11 mouse cellular contexts compared by ENCODE assay signal in the genomic region with DNA sequence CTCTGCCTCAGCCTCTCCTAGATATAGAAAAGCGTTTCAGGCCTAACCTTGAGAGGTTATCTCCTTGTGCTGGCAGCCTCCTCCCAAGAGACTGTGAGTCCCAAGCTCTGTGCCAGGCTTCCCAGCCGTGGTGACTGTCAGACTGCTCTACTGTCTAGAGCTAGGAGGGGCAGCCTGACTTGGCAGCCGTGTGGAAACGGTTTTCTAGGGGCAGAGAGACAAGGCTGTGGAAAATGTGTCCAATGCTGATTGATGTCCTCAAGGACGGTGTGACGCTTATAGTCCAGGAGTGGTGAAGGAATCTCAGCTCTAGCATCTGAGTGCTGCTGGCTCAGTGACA.
DNase-seq lines count a peak whose midpoint lies in the region; ATAC-seq and TF ChIP-seq lines count a peak whose summit lies in the region.
"Had no signal": no experiment of that assay in that cellular context is flagged by ENCODE, and none has a peak within 500 bp of the region (broad histone marks: within the 10 kb centered on the region; RNA-seq: fewer than 3 reads in every experiment).

No protein-coding gene starts in this region.

- WGBS in heart, embryonic 12.5 days: 28% methylated on average over 6 of the region's 6 CpGs
- WGBS in midbrain, embryonic 16.5 days: 66% methylated on average over 6 of the region's 6 CpGs
- WGBS in liver, postnatal 0 days (ENCODE audit: insufficient replicate concordance): 60% methylated on average over 6 of the region's 6 CpGs

- H3K9me3 ChIP-seq in heart, embryonic 12.5 days (replicated peaks): no peaks in the 10 kb centered on the region
- H3K9me3 ChIP-seq in midbrain, embryonic 16.5 days (replicated peaks; ENCODE audit: control insufficient read depth, low read length, poor library complexity, severe bottlenecking): no peaks in the 10 kb centered on the region
- H3K9me3 ChIP-seq in liver, postnatal 0 days (ENCODE audit: low read length): no peaks in the 10 kb centered on the region
- H3K9me3 ChIP-seq: embryonic facial prominence, embryonic 12.5 days had no signal

- TF ChIP-seq CTCF in liver, postnatal 0 days (IDR thresholded peaks at IDR 0.05; ENCODE audit: low read depth): no peak

- no peak for ATAC-seq in heart, embryonic 12.5 days (ENCODE audit: insufficient number of reproducible peaks, low FRiP score)
- peak; percentile 52; the same call in 1 of the 2 replicates for ATAC-seq in midbrain, embryonic 16.5 days
- no peak for ATAC-seq in liver, postnatal 0 days

- DNase-seq in layer of hippocampus, adult 11-12 months (ENCODE audit: low spot score): peak; percentile 35
- no peak for DNase-seq in layer of hippocampus, postnatal 14 days (ENCODE audit: low spot score in 2 of 2)
- DNase-seq in cerebellum, adult 11-12 months: peak; percentile 76
- no peak for DNase-seq in B cell, adult 2 months
- DNase-seq in liver, postnatal 0 days: no peak
- DNase-seq: gastrocnemius, postnatal 36 days; kidney, postnatal 25 days; thymus, postnatal 25 days had no signal

- no peak overlapping the region for H3K4me3 ChIP-seq in heart, embryonic 12.5 days
- no peak overlapping the region for H3K4me3 ChIP-seq in midbrain, embryonic 16.5 days (ENCODE audit: low read depth, low read length)
- H3K4me3 ChIP-seq in liver, postnatal 0 days (ENCODE audit: low read depth, low read length): no peak overlapping the region
- H3K4me3 ChIP-seq: embryonic facial prominence, embryonic 12.5 days had no signal

- peaks cover 7% of the 10 kb centered on the region for H3K4me1 ChIP-seq in heart, embryonic 12.5 days (replicated peaks)
- peaks cover 3% of the 10 kb centered on the region; the same call in 1 of the 2 replicates for H3K4me1 ChIP-seq in midbrain, embryonic 16.5 days (ENCODE audit: control insufficient read depth, insufficient read depth, low read length)
- H3K4me1 ChIP-seq in liver, postnatal 0 days (ENCODE audit: insufficient read depth): no peaks in the 10 kb centered on the region
- H3K4me1 ChIP-seq: embryonic facial prominence, embryonic 12.5 days had no signal

- H3K27ac ChIP-seq in heart, embryonic 12.5 days (ENCODE audit: poor library complexity, severe bottlenecking): peak overlapping the region; percentile 6; the same call in 1 of the 2 replicates
- peak overlapping the region; percentile 15; the same call in 1 of the 2 replicates for H3K27ac ChIP-seq in midbrain, embryonic 16.5 days (ENCODE audit: low read length)
- H3K27ac ChIP-seq in liver, postnatal 0 days (ENCODE audit: low read depth): no peak overlapping the region
- H3K27ac ChIP-seq: embryonic facial prominence, embryonic 12.5 days had no signal

- no peaks in the 10 kb centered on the region for H3K36me3 ChIP-seq in heart, embryonic 12.5 days
- H3K36me3 ChIP-seq in midbrain, embryonic 16.5 days (ENCODE audit: control insufficient read depth, insufficient read depth, low read length): no peaks in the 10 kb centered on the region
- no peaks in the 10 kb centered on the region for H3K36me3 ChIP-seq in liver, postnatal 0 days (replicated peaks; ENCODE audit: insufficient read depth, low read length)
- H3K36me3 ChIP-seq: embryonic facial prominence, embryonic 12.5 days had no signal

- no peak overlapping the region for H3K9ac ChIP-seq in heart, embryonic 12.5 days
- no peak overlapping the region for H3K9ac ChIP-seq in midbrain, embryonic 16.5 days (ENCODE audit: low read depth, low read length)
- no peak overlapping the region for H3K9ac ChIP-seq in liver, postnatal 0 days (replicated peaks)
- H3K9ac ChIP-seq: embryonic facial prominence, embryonic 12.5 days had no signal

- no peak for TF ChIP-seq EP300 in liver, postnatal 0 days (IDR thresholded peaks at IDR 0.05; ENCODE audit: low read depth)

- no peaks in the 10 kb centered on the region for H3K27me3 ChIP-seq in heart, embryonic 12.5 days (replicated peaks)
- H3K27me3 ChIP-seq in midbrain, embryonic 16.5 days (ENCODE audit: control insufficient read depth, insufficient read depth, low read depth, low read length): no peaks in the 10 kb centered on the region
- H3K27me3 ChIP-seq in liver, postnatal 0 days (ENCODE audit: insufficient read depth, low read length): no peaks in the 10 kb centered on the region
- H3K27me3 ChIP-seq: embryonic facial prominence, embryonic 12.5 days had no signal

- no peak overlapping the region for H3K4me2 ChIP-seq in heart, embryonic 12.5 days
- no peak overlapping the region for H3K4me2 ChIP-seq in midbrain, embryonic 16.5 days (ENCODE audit: low read length)
- H3K4me2 ChIP-seq in liver, postnatal 0 days (ENCODE audit: low read depth, low read length): no peak overlapping the region
- H3K4me2 ChIP-seq: embryonic facial prominence, embryonic 12.5 days had no signal

Comparison
In these comparisons a context has a peak if more than half of its experiments do, and no peak if none do; other contexts are left out.
1. DNase-seq: peak in layer of hippocampus, adult 11-12 months (single experiment) and cerebellum, adult 11-12 months (single experiment); none in layer of hippocampus, postnatal 14 days (0 of 2), B cell, adult 2 months (0 of 2) and liver, postnatal 0 days (single experiment).